Mouse (Mus musculus) small intestine, adult 2 months (tissue): ENCODE measurements around the gene Add3.

Source experiments
- CTCF ChIP-seq: fragments of 200-500 bp; IDR thresholded peaks from 2 replicates; pipeline ENCODE4 v1.5.1; 2012; ENCODE audit warnings: low read depth, mild to moderate bottlenecking, control low read depth, inconsistent platforms, low read length, moderate library complexity, mixed read lengths; ENCODE audit not compliant: insufficient replicate concordance, insufficient read length; ENCODE audit errors: extremely low read depth
- POLR2A ChIP-seq: fragments of 200-500 bp; IDR thresholded peaks from 2 replicates; pipeline ENCODE4 v1.6.1; 2012; ENCODE audit warnings: low read depth, mild to moderate bottlenecking, control low read depth, inconsistent platforms, low read length, moderate library complexity

- TF ChIP-seq CTCF (no peak), POLR2A (no peak)
These were observed 124.8 kb downstream of the Add3 start for GRCm38 (mm10) chr19:53264821-53265727.
